Mouse (Mus musculus) heart, embryonic 14.5 days (tissue): ENCODE data around the gene Nt5c2. TPM values are rescaled to one million over a fixed set of nuclear protein-coding genes. Genes with fewer than 3 reads are reported as not detected.

Source experiments
- ATAC-seq: fragments of 200-750 bp; cut with Nextera tagmentation; 2 replicates; pipeline ENCODE4 v1.8.0; 2017; ENCODE audit warnings: low read depth, moderate TSS enrichment; ENCODE audit not compliant: insufficient number of reproducible peaks, insufficient read depth, low FRiP score
- H3K27ac ChIP-seq, 2 experiments: fragments of 200-500 bp in 1 of 2; fragments of 300-500 bp in 1 of 2; sonication (generic) in 1 of 2; replicated peaks in 1 of 2; 2 replicates each; pipeline ENCODE4 v1.5.1; 2012 to 2014; ENCODE audit warnings: low read depth in 2 of 2, low read length in 2 of 2, control low read depth in 1 of 2, mild to moderate bottlenecking in 1 of 2, mixed read lengths in 1 of 2; ENCODE audit not compliant: control insufficient read depth in 1 of 2, insufficient read depth in 1 of 2
- H3K27me3 ChIP-seq: fragments of 300-500 bp; sonication (generic); 2 replicates; pipeline ENCODE4 v1.6.1; 2014; ENCODE audit warnings: mild to moderate bottlenecking, low read length, control low read depth; ENCODE audit not compliant: control insufficient read depth, insufficient read depth
- H3K36me3 ChIP-seq: fragments of 300-500 bp; sonication (generic); 2 replicates; pipeline ENCODE4 v1.6.1; 2014; ENCODE audit warnings: mild to moderate bottlenecking, control low read depth, low read length, mixed read lengths; ENCODE audit not compliant: control insufficient read depth, insufficient read depth
- H3K4me1 ChIP-seq, 2 experiments: fragments of 200-500 bp in 1 of 2; fragments of 300-500 bp in 1 of 2; sonication (generic) in 1 of 2; 2 replicates each; pipeline ENCODE4 v1.6.1; 2012 to 2014; ENCODE audit warnings: low read length in 2 of 2, control low read depth in 1 of 2, mixed read lengths in 1 of 2; ENCODE audit not compliant: control insufficient read depth in 2 of 2, insufficient read depth in 2 of 2
- H3K4me2 ChIP-seq: fragments of 300-500 bp; sonication (generic); 2 replicates; pipeline ENCODE4 v1.6.1; 2014; ENCODE audit warnings: mild to moderate bottlenecking, low read length
- H3K4me3 ChIP-seq, 2 experiments: fragments of 200-500 bp in 1 of 2; fragments of 300-500 bp in 1 of 2; sonication (generic) in 1 of 2; 2 replicates each; pipeline ENCODE4 v1.5.1; 2012 to 2014; ENCODE audit warnings: low read length in 2 of 2, mild to moderate bottlenecking in 2 of 2, control low read depth in 1 of 2, low read depth in 1 of 2, moderate library complexity in 1 of 2; ENCODE audit not compliant: control insufficient read depth in 1 of 2, insufficient read depth in 1 of 2
- H3K9ac ChIP-seq: fragments of 300-500 bp; sonication (generic); 2 replicates; pipeline ENCODE4 v1.6.1; 2014; ENCODE audit warnings: mild to moderate bottlenecking, low read length
- H3K9me3 ChIP-seq: fragments of 300-500 bp; sonication (generic); 2 replicates; pipeline ENCODE4 v1.6.1; 2016; ENCODE audit warnings: low read length, control low read depth; ENCODE audit not compliant: control insufficient read depth
- WGBS: fragments of 180-500 bp; shearing (Covaris S2); extraction: QIAGEN DNeasy Blood & Tissue Kit; methylation state at CpG from one replicate; pipeline ENCODE4 v1.1.7; 2014; 5-methylcytosine and 5-hydroxymethylcytosine counted together
- polyA plus RNA-seq: library from polyadenylated mRNA; unstranded; fragments of >200 nt; fragmentation: Nextera tagmentation; extraction: Ambion mirVana; gene quantifications from 2 replicates; pipeline ENCODE4 v1.2.1, GENCODE M21; 2014

Gene Nt5c2
- polyA plus RNA-seq, 1 experiment from 2014 or later: 126 TPM

- no peak overlapping the region for H3K4me3 ChIP-seq
- H3K27me3 ChIP-seq: no peaks in the 10 kb centered on the region
- H3K4me1 ChIP-seq: peaks cover 11 to 23% of the 10 kb centered on the region in 2 experiments
- 39% methylated on average over 5 of the region's 5 CpGs for WGBS
- no peak overlapping the region for H3K4me2 ChIP-seq
- peaks cover 59% of the 10 kb centered on the region for H3K36me3 ChIP-seq
- H3K9ac ChIP-seq: 0 out of 2 replicates have a peak overlapping the region, but pooled peaks have one; percentile 16
- peak overlapping the region; percentile 16 to 30; a peak in 1 of 4 replicates for H3K27ac ChIP-seq
- peaks cover 4% of the 10 kb centered on the region for H3K9me3 ChIP-seq
- ATAC-seq: no peak
These were observed 115.1 kb downstream of the Nt5c2 start for GRCm38 (mm10) chr19:46899871-46900270.

- peak overlapping the region; percentile 30 to 52; a peak in 3 of 4 replicates for H3K27ac ChIP-seq
- no peak overlapping the region for H3K4me2 ChIP-seq
- no peak overlapping the region for H3K9ac ChIP-seq
- H3K9me3 ChIP-seq: peaks cover 4% of the 10 kb centered on the region
- no peak overlapping the region for H3K4me3 ChIP-seq
- ATAC-seq: no peak
- WGBS: 32% methylated on average over 5 of the region's 5 CpGs
- peaks cover 58% of the 10 kb centered on the region for H3K36me3 ChIP-seq
- no peaks in the 10 kb centered on the region for H3K27me3 ChIP-seq
- H3K4me1 ChIP-seq: peaks cover 11 to 23% of the 10 kb centered on the region in 2 experiments
These were observed 115.6 kb downstream of the Nt5c2 start for GRCm38 (mm10) chr19:46899306-46899705.

- Histone ChIP-seq H3K27ac (no peak overlapping the region), H3K4me3 (no peak overlapping the region), H3K4me1 (peaks cover 11 to 23% of the 10 kb centered on the region in 2 experiments), H3K27me3 (no peaks in the 10 kb centered on the region), H3K36me3 (peaks cover 58% of the 10 kb centered on the region), H3K4me2 (no peak overlapping the region), H3K9me3 (peaks cover 4% of the 10 kb centered on the region), H3K9ac (no peak overlapping the region)
- ATAC-seq: no peak
- WGBS: 64% methylated on average over 5 of the region's 5 CpGs
These were observed 116.7 kb downstream of the Nt5c2 start for GRCm38 (mm10) chr19:46898222-46898621.

GRCm38 (mm10) chr19:46897135-46897534, 117.8 kb downstream of the Nt5c2 start:
- H3K4me3 ChIP-seq: no peak overlapping the region

GRCm38 (mm10) chr19:46893484-46893883, 121.5 kb downstream of the Nt5c2 start:
- H3K27me3 ChIP-seq: no peaks in the 10 kb centered on the region
- no peak for ATAC-seq
- no peak overlapping the region for H3K27ac ChIP-seq
- H3K4me2 ChIP-seq: no peak overlapping the region
- 75% methylated on average over 7 of the region's 7 CpGs for WGBS
- no peak overlapping the region for H3K9ac ChIP-seq
- H3K9me3 ChIP-seq: peaks cover 4% of the 10 kb centered on the region
- no peak overlapping the region for H3K4me3 ChIP-seq
- H3K4me1 ChIP-seq: no peaks in the 10 kb centered on the region
- H3K36me3 ChIP-seq: peaks cover 89% of the 10 kb centered on the region

More at GRCm38 (mm10) chr19:46897135-46897534, 117.8 kb downstream of the Nt5c2 start:
- 87% methylated on average over 3 of the region's 3 CpGs for WGBS
- Histone ChIP-seq H3K36me3 (peaks cover 60% of the 10 kb centered on the region), H3K27ac (no peak overlapping the region), H3K4me2 (no peak overlapping the region), H3K9ac (no peak overlapping the region), H3K4me1 (peaks cover 11 to 23% of the 10 kb centered on the region in 2 experiments), H3K9me3 (peaks cover 4% of the 10 kb centered on the region), H3K27me3 (no peaks in the 10 kb centered on the region)
- ATAC-seq: no peak

- Histone ChIP-seq H3K36me3 (peaks cover 89% of the 10 kb centered on the region), H3K9me3 (peaks cover 4% of the 10 kb centered on the region), H3K4me2 (no peak overlapping the region), H3K4me1 (no peaks in the 10 kb centered on the region), H3K27ac (no peak overlapping the region), H3K27me3 (no peaks in the 10 kb centered on the region), H3K4me3 (no peak overlapping the region), H3K9ac (no peak overlapping the region)
- WGBS: 67% methylated on average over 3 of the region's 3 CpGs
- no peak for ATAC-seq
These were observed 122.1 kb downstream of the Nt5c2 start for GRCm38 (mm10) chr19:46892856-46893255.

- Histone ChIP-seq H3K27me3 (no peaks in the 10 kb centered on the region), H3K4me2 (no peak overlapping the region), H3K4me1 (no peaks in the 10 kb centered on the region), H3K36me3 (peaks cover 94% of the 10 kb centered on the region), H3K9me3 (no peaks in the 10 kb centered on the region), H3K9ac (no peak overlapping the region), H3K27ac (no peak overlapping the region), H3K4me3 (no peak overlapping the region)
- ATAC-seq: no peak
- 94% methylated on average over 8 of the region's 8 CpGs for WGBS
These were observed 124.3 kb downstream of the Nt5c2 start for GRCm38 (mm10) chr19:46890657-46891056.

GRCm38 (mm10) chr19:46889666-46890065, 125.3 kb downstream of the Nt5c2 start:
- Histone ChIP-seq H3K9ac (no peak overlapping the region), H3K9me3 (no peaks in the 10 kb centered on the region), H3K27me3 (no peaks in the 10 kb centered on the region), H3K36me3 (peaks cover 98% of the 10 kb centered on the region), H3K4me2 (no peak overlapping the region), H3K4me3 (no peak overlapping the region), H3K4me1 (no peaks in the 10 kb centered on the region), H3K27ac (no peak overlapping the region)
- no peak for ATAC-seq
- 90% methylated on average over 8 of the region's 8 CpGs for WGBS
